Mouse (Mus musculus) midbrain, embryonic 10.5 days (tissue): ENCODE measurements at regions not wholly inside any gene's neighbourhood (a gene's known extent, or its start where the extent isn't known, plus 50 kb on each side); places are given as distances from the start of the nearest gene placed in this dataset.

Experiments used
- DNase-seq: peaks from one replicate; pipeline ENCODE4 v3.0.0-alpha.2; 2017; ENCODE audit warnings: low spot score
- H3K27ac ChIP-seq: fragments of 300-500 bp; sonication (generic); replicated peaks from 2 replicates; pipeline ENCODE4 v1.5.1; 2016; ENCODE audit warnings: mild to moderate bottlenecking
- H3K27me3 ChIP-seq: fragments of 300-500 bp; sonication (generic); 2 replicates; pipeline ENCODE4 v1.6.1; 2016; ENCODE audit warnings: low read depth, mild to moderate bottlenecking; ENCODE audit not compliant: poor library complexity, severe bottlenecking
- H3K36me3 ChIP-seq: fragments of 300-500 bp; sonication (generic); 2 replicates; pipeline ENCODE4 v1.6.1; 2016; ENCODE audit warnings: mild to moderate bottlenecking, moderate library complexity
- H3K4me1 ChIP-seq: fragments of 300-500 bp; sonication (generic); 2 replicates; pipeline ENCODE4 v1.6.1; 2016
- H3K4me3 ChIP-seq: fragments of 300-500 bp; sonication (generic); 2 replicates; pipeline ENCODE4 v1.5.1; 2016; ENCODE audit warnings: mild to moderate bottlenecking, moderate library complexity
- H3K9me3 ChIP-seq: fragments of 300-500 bp; sonication (generic); replicated peaks from 2 replicates; pipeline ENCODE4 v1.6.1; 2016; ENCODE audit warnings: mild to moderate bottlenecking
- WGBS: fragments of 180-500 bp; shearing (Covaris S2); methylation state at CpG from one replicate; pipeline ENCODE4 v1.1.7; 2016; 5-methylcytosine and 5-hydroxymethylcytosine counted together

DNA sequence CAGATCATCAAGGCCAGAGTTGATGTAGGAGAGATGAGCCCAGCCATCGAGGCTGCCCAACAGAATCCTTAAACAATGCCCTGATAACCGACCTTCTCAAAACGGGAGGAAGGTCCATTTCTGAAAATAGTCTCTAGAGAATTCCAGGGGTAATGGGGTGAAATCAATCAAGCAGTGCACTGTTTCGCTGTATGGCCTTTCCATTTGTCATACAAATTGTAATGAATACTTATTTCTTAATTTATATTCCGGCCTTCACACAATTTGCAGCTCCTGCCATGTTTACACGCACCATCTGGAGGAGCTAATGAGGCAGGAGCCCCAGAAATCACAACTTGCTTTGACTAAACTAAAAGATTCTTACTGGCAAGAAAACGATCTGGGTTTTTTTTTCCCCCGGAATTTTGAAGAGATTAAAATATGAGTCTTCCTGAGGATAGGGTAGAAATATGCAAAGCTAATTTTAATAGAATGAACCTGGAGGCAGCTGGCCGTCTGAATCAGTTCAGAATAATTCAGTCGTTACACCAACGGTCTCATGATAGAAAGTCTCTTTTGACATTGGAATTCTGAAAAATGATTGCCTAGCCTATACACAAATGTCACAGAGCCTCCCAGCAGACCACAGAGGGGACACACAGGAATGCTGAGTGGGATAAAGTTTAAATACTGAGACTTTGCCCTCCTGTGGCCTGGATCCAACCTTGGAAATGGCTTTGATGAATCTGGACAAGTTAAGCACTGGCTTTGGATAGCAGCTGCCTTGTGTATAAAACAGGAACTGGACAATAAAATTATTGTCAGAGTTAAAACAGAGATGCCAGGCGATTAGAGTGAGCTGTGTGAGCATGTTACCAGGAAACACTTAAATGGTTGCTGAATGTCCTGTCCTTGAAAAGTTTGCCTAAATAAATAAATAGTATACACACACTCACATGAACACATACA lies 115.0 kb upstream of the Frem1 start:
- H3K36me3 ChIP-seq = no peaks in the 10 kb centered on the region
- DNase-seq = no peak
- H3K4me1 ChIP-seq = peaks cover 7% of the 10 kb centered on the region
- no peak overlapping the region for H3K4me3 ChIP-seq
- 88% methylated on average over 12 of the region's 12 CpGs for WGBS
- no peaks in the 10 kb centered on the region for H3K9me3 ChIP-seq
- H3K27ac ChIP-seq = no peak overlapping the region
- no peaks in the 10 kb centered on the region for H3K27me3 ChIP-seq

GRCm38 (mm10) chr4:83146740-83147139 lies 94.6 kb upstream of the Frem1 start:
- Histone ChIP-seq H3K36me3 (no peaks in the 10 kb centered on the region), H3K27ac (no peak overlapping the region), H3K4me1 (peaks cover 20% of the 10 kb centered on the region), H3K9me3 (no peaks in the 10 kb centered on the region), H3K4me3 (no peak overlapping the region), H3K27me3 (no peaks in the 10 kb centered on the region)
- no peak for DNase-seq
- WGBS = 91% methylated on average over 3 of the region's 3 CpGs

GRCm38 (mm10) chr4:83145738-83146217 lies 93.6 kb upstream of the Frem1 start:
- no peak for DNase-seq
- H3K27ac ChIP-seq = 0 out of 2 replicates have a peak overlapping the region, but pooled peaks have one; percentile 33
- H3K4me1 ChIP-seq = peaks cover 20% of the 10 kb centered on the region
- H3K4me3 ChIP-seq = no peak overlapping the region
- H3K36me3 ChIP-seq = no peaks in the 10 kb centered on the region
- H3K27me3 ChIP-seq = no peaks in the 10 kb centered on the region
- H3K9me3 ChIP-seq = no peaks in the 10 kb centered on the region
- WGBS = 6% methylated on average over 8 of the region's 8 CpGs

GRCm38 (mm10) chr4:83144781-83145517 lies 92.8 kb upstream of the Frem1 start:
- 58% methylated on average over 11 of the region's 11 CpGs for WGBS
- Histone ChIP-seq H3K9me3 (no peaks in the 10 kb centered on the region), H3K4me3 (no peak overlapping the region), H3K36me3 (no peaks in the 10 kb centered on the region), H3K27me3 (no peaks in the 10 kb centered on the region), H3K27ac (no peak overlapping the region), H3K4me1 (peaks cover 20% of the 10 kb centered on the region)
- no peak for DNase-seq

GRCm38 (mm10) chr4:83141736-83142135 lies 89.6 kb upstream of the Frem1 start:
- H3K27ac ChIP-seq = no peak overlapping the region
- H3K4me3 ChIP-seq = no peak overlapping the region
- H3K9me3 ChIP-seq = no peaks in the 10 kb centered on the region
- H3K36me3 ChIP-seq = no peaks in the 10 kb centered on the region
- H3K27me3 ChIP-seq = no peaks in the 10 kb centered on the region
- H3K4me1 ChIP-seq = peaks cover 20% of the 10 kb centered on the region
- WGBS = 83% methylated on average over 5 of the region's 5 CpGs
- no peak for DNase-seq

GRCm38 (mm10) chr4:83122668-83123005 lies 70.5 kb upstream of the Frem1 start:
- Histone ChIP-seq H3K36me3 (no peaks in the 10 kb centered on the region), H3K27ac (no peak overlapping the region), H3K27me3 (no peaks in the 10 kb centered on the region), H3K4me3 (no peak overlapping the region), H3K4me1 (no peaks in the 10 kb centered on the region), H3K9me3 (no peaks in the 10 kb centered on the region; the same call in 1 of the 2 replicates)
- 92% methylated on average over 8 of the region's 8 CpGs for WGBS
- no peak for DNase-seq

DNA sequence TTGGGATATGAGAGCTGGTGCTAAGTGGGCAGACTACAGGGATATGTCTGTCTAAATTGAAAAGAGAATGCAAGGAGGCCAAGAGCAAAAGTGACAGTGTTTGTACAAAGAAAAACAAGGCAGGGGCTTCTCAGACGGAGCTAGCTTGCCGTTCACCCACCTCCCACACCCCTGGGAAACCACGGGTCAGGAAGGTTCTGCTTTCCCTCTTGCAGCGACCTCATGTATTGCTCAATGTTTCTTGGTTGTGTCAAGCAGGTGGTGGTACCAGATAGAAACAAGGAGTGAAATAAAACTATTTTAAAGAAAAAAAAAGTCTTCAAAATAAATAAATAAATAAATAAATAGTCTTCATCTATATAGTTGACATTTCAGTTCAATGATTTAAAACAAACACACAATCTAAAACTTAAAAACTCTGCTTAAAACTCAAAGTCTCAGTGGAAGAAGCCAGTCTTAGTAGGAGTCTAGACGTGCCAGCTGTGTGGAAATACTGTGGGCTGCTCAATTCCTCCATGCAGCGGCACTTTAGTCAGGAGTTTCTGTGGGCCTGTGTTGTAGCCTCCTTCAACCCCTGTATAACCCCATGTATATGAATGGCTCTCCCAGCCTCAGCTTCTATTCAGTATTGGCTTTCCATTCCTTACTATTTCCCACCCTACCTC lies 70.0 kb upstream of the Frem1 start:
- Histone ChIP-seq H3K9me3 (no peaks in the 10 kb centered on the region; the same call in 1 of the 2 replicates), H3K36me3 (no peaks in the 10 kb centered on the region), H3K27ac (no peak overlapping the region), H3K27me3 (no peaks in the 10 kb centered on the region), H3K4me1 (no peaks in the 10 kb centered on the region), H3K4me3 (no peak overlapping the region)
- WGBS = 94% methylated on average over 6 of the region's 6 CpGs
- DNase-seq = no peak

- H3K36me3 ChIP-seq = no peaks in the 10 kb centered on the region
- H3K27ac ChIP-seq = no peak overlapping the region
- H3K4me3 ChIP-seq = no peak overlapping the region
- 80% methylated on average over 3 of the region's 3 CpGs for WGBS
- H3K9me3 ChIP-seq = no peaks in the 10 kb centered on the region
- H3K27me3 ChIP-seq = no peaks in the 10 kb centered on the region
- DNase-seq = no peak
- no peaks in the 10 kb centered on the region for H3K4me1 ChIP-seq
These were observed 56.5 kb upstream of the Frem1 start for GRCm38 (mm10) chr4:83108659-83108967.

GRCm38 (mm10) chr4:83107958-83108658 lies 56.0 kb upstream of the Frem1 start:
- H3K9me3 ChIP-seq = no peaks in the 10 kb centered on the region
- no peaks in the 10 kb centered on the region for H3K36me3 ChIP-seq
- H3K4me3 ChIP-seq = no peak overlapping the region
- no peaks in the 10 kb centered on the region for H3K27me3 ChIP-seq
- 83% methylated on average over 11 of the region's 11 CpGs for WGBS
- H3K27ac ChIP-seq = no peak overlapping the region
- no peaks in the 10 kb centered on the region for H3K4me1 ChIP-seq
- no peak for DNase-seq

- no peaks in the 10 kb centered on the region for H3K36me3 ChIP-seq
- no peak overlapping the region for H3K4me3 ChIP-seq
- no peak overlapping the region for H3K27ac ChIP-seq
- no peak for DNase-seq
- no peaks in the 10 kb centered on the region for H3K27me3 ChIP-seq
- 86% methylated on average over 2 of the region's 2 CpGs for WGBS
- no peaks in the 10 kb centered on the region for H3K4me1 ChIP-seq
- no peaks in the 10 kb centered on the region for H3K9me3 ChIP-seq
These were observed 55.0 kb upstream of the Frem1 start for GRCm38 (mm10) chr4:83107161-83107560.

- H3K27me3 ChIP-seq = no peaks in the 10 kb centered on the region
- no peaks in the 10 kb centered on the region for H3K4me1 ChIP-seq
- H3K36me3 ChIP-seq = no peaks in the 10 kb centered on the region
- H3K9me3 ChIP-seq = no peaks in the 10 kb centered on the region
- no peak overlapping the region for H3K27ac ChIP-seq
- 86% methylated on average over 5 of the region's 5 CpGs for WGBS
- no peak overlapping the region for H3K4me3 ChIP-seq
- DNase-seq = no peak
These were observed 52.0 kb upstream of the Frem1 start for GRCm38 (mm10) chr4:83104045-83104681.

- no peak overlapping the region for H3K27ac ChIP-seq
- H3K4me1 ChIP-seq = peaks cover 5% of the 10 kb centered on the region
- H3K9me3 ChIP-seq = no peaks in the 10 kb centered on the region
- WGBS = 93% methylated on average over 2 of the region's 2 CpGs
- H3K27me3 ChIP-seq = no peaks in the 10 kb centered on the region
- no peak for DNase-seq
- no peaks in the 10 kb centered on the region for H3K36me3 ChIP-seq
- no peak overlapping the region for H3K4me3 ChIP-seq
These were observed 50.8 kb upstream of the Frem1 start for GRCm38 (mm10) chr4:83102893-83103292.
